Mouse (Mus musculus): ENCODE measurements around the gene Zfc3h1.

- TF ChIP-seq EP300 (IDR thresholded peaks at IDR 0.05; ENCODE audit: low read depth) (no peak), CTCF (IDR thresholded peaks at IDR 0.05; ENCODE audit: low read depth) (no peak; the same call in 1 of the 2 replicates)
Observed at GRCm38 (mm10) chr10:115359066-115359465, 25.7 kb upstream of the Zfc3h1 start.

All from liver, postnatal 0 days (tissue).